Mouse (Mus musculus) frontal cortex, postnatal 10 days (tissue): ENCODE measurements at regions not wholly inside any gene's neighbourhood (a gene's known extent, or its start where the extent isn't known, plus 50 kb on each side); places are given as distances from the start of the nearest gene placed in this dataset.

Source experiments
- DNase-seq, 2 experiments: peaks; one replicate each; pipeline ENCODE4 v3.0.0; 2022; ENCODE audit warnings: low spot score in 2 of 2, mixed read lengths in 1 of 2

DNA sequence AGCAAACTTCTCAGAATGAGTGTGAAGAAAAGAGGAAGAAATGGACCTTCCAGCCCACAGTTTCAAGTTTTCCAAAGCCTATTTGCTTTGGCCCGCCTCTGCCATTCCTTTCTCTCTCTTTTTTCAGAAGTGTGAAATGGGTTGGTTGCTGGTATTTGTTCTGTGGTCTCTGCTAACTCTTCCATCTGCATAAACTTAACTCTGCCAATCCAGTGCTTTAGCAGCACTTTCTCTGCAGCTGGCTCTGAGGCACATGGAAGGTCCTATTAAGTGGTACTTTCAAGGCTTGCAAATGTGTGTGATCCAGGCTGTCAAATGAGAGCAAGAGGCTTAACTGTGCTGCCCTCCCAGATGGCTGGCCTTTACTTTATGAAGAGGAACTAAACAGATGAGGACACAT lies 383.6 kb downstream of the Gm826 start:
- DNase-seq, result no peak

DNA sequence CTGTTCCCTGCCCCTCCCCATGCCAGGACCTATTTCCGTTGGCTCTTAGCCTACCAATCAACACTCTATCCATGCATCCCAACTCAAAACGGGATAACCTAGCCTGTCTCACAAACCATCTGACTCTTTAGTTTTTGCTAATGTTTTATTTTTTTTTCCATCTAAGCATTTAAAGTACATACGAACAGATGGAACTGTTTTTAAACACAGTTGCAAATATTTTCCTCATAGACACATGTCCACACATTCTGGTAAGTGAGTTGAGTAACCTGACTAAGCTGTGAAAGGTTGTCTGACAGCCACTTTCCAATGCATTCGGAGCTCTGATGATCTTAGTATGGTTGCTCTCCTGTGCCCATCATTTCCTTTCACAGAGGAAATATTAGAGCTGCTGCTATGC lies 384.9 kb downstream of the Gm826 start:
- DNase-seq, result no peak

DNA sequence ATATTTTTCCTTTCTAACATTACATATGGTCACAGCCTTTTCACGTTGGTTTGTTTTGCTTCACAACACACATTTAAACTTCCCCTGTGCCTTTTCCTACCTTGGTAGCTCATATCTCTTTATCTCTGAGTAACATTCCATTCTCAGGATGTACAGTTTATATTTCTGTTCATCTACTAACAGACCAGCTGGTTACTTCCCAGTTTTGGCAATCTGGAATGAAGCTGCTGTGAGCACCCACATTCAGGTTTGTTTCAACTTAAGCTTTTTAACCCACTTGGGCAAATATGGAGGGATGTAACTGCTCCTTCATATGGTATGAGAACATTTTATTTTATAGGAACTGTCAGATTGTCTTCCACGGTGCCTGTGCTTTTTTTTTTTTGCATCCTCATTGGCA lies 403.2 kb downstream of the Gm826 start:
- no peak for DNase-seq

DNA sequence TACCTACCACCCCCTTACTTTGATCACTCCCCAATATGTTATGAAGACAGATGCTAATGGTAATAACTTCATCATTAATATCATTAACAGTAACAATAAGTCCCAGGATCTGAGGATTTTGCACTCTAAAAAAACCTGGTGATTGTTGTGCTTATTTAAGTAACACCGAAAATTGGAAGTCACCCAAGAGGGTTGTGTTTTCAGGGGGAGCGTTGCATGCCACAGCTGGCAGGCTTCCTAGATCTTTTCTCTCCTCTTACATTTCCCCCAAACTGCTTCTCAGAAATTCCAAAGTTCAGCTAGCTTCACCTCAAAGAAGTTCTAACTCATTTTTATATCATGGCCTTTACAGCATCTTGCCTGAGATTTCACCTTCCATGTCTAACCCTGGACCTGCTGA lies 444.3 kb downstream of the Gm826 start:
- DNase-seq, result no peak

DNA sequence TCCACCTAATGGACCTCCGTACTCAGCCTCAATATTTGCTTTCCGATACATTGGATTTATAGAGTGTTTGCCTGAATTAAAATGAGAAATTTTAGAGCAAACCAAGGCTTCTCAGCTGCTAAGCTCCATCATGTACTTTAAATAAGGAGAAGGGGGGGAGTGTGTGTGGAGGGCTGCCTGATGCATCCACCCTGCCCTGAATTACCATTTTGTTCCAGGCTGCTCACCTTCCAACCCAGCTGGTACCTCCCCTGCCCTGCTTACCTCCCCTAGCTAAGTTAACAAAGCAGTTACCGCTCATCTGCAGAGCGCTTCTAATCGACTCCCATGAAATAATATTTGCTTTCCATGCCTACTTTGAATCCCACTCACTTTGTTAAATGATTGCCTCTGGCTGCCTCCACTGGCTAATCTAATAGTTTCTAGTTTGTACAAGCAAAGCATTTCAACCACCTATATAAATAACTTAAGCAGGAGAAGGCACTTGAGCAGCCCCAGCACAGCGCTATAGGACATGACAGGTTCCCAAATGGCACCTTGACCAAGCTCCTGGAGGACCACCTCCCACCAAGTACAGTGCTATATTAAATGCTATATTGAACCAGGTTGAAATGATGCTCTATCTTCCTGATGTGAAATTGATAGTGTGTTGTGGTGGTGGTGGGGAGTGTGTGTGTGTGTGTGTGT lies 449.0 kb downstream of the Gm826 start:
- DNase-seq, result no peak

DNA sequence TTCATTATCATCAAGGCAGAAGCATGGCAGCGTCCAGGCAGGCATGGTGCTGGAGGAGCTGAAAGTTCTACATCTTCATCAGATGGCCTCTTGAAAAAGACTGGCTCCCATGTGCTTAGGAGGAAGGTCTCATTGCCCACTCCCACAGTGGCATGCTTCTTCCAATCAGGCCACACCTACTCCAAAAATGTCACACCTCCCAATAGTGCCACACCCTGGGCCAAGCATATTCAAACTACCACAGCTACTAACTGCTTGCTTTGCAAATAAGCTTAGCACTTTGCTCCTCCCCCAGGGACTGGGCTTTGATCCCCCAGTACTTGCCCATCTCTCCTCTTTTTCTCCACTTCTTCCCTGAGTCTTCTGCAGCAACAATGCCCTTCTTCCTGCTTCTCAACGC lies 467.0 kb downstream of the Gm826 start:
- DNase-seq, result no peak

DNA sequence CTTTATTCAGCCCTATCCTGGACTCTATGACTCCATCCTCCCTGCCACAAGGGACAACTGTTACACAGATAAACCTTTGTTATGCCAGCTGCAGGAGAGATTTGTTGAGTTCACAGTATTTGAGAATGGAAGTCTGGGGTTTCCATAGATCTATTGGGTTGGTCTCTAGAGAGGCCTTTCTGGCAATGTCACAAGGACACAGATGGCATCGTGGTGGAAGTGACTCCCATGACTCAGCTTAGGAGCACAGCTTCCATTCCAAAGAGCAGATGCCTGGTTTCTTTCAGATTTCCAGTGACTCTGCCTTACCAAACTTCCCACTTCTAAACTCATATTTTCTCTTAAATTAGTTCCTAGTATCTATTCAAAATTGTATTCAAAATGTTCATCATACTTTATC lies 467.6 kb downstream of the Gm826 start:
- DNase-seq, result no peak

DNA sequence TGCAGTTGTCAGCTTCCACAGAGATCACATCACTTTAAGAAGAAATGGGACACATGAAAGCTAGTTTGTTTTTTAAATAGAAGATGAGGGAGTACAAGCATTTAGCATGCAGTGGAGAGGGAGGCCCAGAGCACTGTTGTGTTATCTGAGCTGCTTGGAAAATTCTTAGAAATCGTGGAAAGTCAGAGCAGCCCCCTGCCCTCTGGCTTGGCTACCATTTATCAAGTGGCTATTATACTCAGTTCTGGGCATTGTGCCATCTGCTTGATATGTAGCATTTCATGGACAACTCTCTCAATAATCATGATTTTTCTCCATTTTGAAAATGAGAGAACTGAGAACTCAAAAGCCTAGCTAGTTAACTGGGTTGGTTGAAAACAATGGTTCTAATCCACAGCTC lies 470.8 kb downstream of the Gm826 start:
- no peak for DNase-seq

DNA sequence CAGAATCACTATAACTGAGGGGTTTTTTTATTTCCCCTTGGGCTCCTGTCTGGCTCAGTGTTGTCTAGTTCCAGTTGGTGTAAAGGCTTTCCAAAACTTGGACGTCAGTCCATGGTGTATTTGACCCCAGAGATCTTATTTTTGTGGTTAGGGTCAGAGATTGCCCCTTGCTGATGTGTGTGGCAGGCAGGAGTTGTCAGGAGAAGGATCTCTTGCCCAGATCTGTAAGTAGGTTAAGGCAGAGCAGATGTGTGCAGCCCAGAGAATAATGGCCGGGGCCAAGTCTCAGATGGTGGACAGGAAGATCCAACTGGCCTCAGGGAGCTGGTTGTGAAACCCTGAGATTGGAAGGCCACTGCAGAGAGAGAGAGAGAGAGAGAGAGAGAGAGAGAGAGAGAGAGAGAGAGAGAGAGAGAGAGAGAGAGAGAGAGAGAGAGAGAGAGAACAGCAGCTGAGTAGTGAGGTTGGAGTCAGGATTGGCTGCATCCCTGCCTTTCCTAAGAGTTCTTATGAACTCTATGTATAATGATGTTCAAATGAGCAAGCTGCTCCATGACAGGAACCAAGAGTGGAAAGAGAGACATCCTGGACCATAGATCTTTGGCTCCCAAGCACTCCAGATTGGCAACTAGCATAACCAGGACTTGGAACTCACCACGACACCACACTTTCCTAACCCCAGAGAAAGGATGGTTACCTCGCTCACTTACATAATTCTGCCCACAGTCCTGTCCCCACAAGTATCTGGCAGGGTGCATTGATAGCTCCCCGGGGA lies 479.9 kb downstream of the Gm826 start:
- DNase-seq, result no peak

DNA sequence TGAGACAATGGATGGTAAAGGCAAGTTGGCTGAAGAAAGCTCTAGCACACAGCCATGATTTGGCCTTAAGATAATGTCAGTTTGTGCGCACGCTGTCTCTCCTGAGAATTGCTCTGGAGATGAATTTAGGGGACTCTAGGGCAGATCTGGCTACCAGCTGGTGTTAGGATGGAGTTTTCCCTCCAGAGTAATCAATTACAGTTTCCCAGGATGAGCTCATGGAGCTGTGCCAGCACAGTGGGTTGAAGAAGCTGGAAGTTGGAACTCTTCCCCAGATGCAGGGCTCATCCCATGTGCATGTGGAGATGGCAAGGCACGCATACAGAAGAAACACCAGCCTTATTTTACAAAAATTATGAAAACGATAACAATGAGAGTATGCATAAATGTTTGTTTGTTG lies 481.0 kb downstream of the Gm826 start:
- no peak for DNase-seq

DNA sequence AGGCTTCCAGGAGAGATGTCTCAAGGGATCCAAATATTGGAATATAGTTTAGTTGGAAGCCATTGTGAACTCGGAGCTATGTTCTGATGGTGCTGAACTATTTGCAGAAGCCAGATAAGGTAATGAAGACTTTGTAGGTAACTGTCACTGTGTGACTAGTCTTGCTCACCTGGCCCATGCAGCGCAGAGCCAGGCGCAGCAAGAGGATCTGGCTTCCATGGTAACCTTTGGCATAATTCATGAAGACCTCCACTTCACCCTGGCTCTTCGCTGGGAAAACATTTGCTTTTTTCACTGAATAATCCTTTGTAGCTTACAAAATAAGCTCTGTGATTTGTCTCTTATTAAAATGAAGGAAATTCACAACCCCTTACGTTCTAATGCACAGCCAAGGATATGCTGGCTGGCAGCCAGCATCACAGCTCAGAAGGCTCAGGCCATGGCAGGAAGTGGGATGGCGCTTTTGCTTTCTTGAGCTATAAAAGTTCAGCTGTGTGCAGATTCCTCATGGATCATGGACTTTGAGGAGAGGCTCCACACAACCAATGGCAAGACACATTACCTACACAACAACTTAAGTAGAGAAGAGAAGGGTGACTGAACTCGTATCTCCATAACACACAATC lies 501.4 kb downstream of the Gm826 start:
- DNase-seq, result no peak

DNA sequence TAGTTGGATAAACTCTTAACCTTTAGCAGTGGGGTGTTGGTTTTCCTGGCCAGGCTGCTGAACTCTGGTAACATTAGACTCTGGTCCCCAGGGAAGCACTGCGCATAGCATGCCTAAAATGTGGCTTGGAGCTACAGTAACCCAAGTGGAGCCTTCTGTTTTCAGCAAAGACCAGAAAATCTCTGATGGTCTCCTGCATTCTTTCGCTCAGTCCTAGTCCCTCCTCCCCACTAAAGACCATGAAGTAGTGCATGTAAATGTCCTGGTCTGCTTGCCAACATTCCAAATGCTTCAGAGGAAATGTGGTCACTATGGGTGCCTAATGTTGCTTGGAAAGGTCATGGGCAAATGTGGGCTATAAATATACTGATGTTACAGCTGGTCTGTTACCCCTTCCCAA lies 507.5 kb downstream of the Gm826 start:
- DNase-seq, result no peak

DNA sequence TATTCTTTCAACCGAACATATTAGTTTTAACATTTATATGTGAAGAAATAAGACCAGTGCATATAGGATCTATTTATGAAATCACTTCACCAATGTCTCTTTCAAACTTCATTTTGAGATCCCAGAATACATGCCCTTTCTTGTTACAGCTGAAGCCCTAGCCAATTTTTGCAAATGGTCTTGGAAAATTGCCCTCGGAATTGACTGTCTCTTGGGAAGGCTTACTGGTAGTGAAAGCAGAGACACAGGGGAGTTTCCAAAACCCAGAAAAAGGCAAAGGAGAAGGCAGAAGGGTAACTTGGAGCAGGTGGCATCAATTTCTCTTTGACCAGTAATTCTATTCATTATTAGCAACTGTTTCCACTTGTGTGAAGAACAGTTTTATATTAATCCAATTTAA lies 515.4 kb downstream of the Gm826 start:
- no peak for DNase-seq

DNA sequence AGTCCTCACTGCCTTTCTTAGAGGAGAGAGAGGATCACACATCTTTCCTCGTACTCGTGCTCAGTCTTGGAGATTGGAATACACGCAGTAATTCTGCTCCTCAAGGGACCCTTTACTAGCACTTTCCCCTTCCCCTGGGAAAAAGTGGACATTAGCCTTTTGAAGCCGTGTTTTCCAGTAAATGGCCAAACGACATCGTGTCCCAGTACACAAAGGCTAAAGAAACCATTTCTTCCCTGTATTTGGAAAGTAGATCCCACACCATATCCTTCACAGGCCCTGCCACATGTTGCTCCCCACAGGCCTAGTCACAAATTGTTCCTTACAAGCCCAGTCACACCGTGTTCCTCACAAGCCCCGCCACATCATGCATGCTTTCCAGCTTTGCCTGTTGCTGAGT lies 517.6 kb downstream of the Gm826 start:
- no peak for DNase-seq
